ENCODE assay signal across 12 mouse cellular contexts in genomic region chr4:51657325-51657724, GRCm38 (mm10).
DNase-seq lines count a peak whose midpoint lies in the region.
"Had no signal": no experiment of that assay in that cellular context is flagged by ENCODE, and none has a peak within 500 bp of the region (broad histone marks: within the 10 kb centered on the region; RNA-seq: fewer than 3 reads in every experiment).

No protein-coding gene starts in this region.

- intact Hi-C loops in heart, postnatal 25 days (cut with DNase I) = no loop called here

- peak; percentile 17 for DNase-seq in adrenal gland, postnatal 10 days
- DNase-seq in adrenal gland, adult 18-20 months (ENCODE audit: low spot score in 2 of 2) = no peak
- DNase-seq in heart, adult 11 months = peak; percentile 71
- DNase-seq in heart, postnatal 25 days (ENCODE audit: low spot score) = no peak
- DNase-seq in fat pad, adult 2 months (ENCODE audit: extremely low read depth, low read depth, low spot score) = peak; percentile 73
- DNase-seq in B cell, adult 2 months = no peak
- no peak for DNase-seq in urinary bladder, adult 2 months (ENCODE audit: low spot score)
- DNase-seq: cerebellum, adult 11 months; cerebellum, adult 9-10 months; gastrocnemius, postnatal 10 days; heart, postnatal 4 days; kidney, adult 18-20 months had no signal

Comparison
In these comparisons a context has a peak if more than half of its experiments do, and no peak if none do; other contexts are left out.
1. DNase-seq: peak in adrenal gland, postnatal 10 days (single experiment), heart, adult 11 months (single experiment) and fat pad, adult 2 months (single experiment); none in adrenal gland, adult 18-20 months (0 of 2), heart, postnatal 25 days (single experiment), B cell, adult 2 months (0 of 2) and urinary bladder, adult 2 months (single experiment).